Mouse (Mus musculus): Measurements from ENCODE around the gene Jmjd8.

GRCm38 (mm10) chr17:25781339-25781738, 47.3 kb upstream of the Jmjd8 start:
- TF ChIP-seq CTCF (IDR thresholded peaks at IDR 0.05; ENCODE audit: low read depth) (no peak), EP300 (optimal IDR thresholded peaks at IDR 0.05) (no peak)

Measured in stomach, postnatal 0 days (tissue).